Mouse (Mus musculus) G1E (cell line): Measurements from ENCODE around the gene Mtrex. TPM values are rescaled to one million over a fixed set of nuclear protein-coding genes. Genes with fewer than 3 reads are reported as not detected.

Source experiments
- ATAC-seq: 2 replicates; pipeline ENCODE4 v1.8.0; 2016; ENCODE audit warnings: mild to moderate bottlenecking; ENCODE audit not compliant: insufficient number of reproducible peaks, poor library complexity, low FRiP score, severe bottlenecking; ENCODE audit errors: extremely low read depth
- DNase-seq: peaks from one replicate; pipeline ENCODE4 v3.0.0; 2012; ENCODE audit warnings: low spot score
- H3K27me3 ChIP-seq: 2 replicates; pipeline ENCODE4 v1.6.1; 2012; ENCODE audit warnings: mild to moderate bottlenecking, low read length, inconsistent platforms; ENCODE audit not compliant: insufficient read depth
- H3K36me3 ChIP-seq: replicated peaks from 2 replicates; pipeline ENCODE3; 2012; ENCODE audit warnings: mild to moderate bottlenecking, inconsistent platforms
- H3K4me1 ChIP-seq: 2 replicates; pipeline ENCODE4 v1.6.1; 2012; ENCODE audit warnings: low read depth, low read length, inconsistent platforms, mixed read lengths; ENCODE audit not compliant: insufficient read depth
- H3K4me3 ChIP-seq: 2 replicates; pipeline ENCODE4 v1.5.1; 2012; ENCODE audit warnings: low read depth, mild to moderate bottlenecking, inconsistent platforms, low read length, moderate library complexity, mixed read lengths
- H3K9me3 ChIP-seq: replicated peaks from 2 replicates; pipeline ENCODE4 v1.6.1; 2012; ENCODE audit warnings: inconsistent platforms
- CTCF ChIP-seq: IDR thresholded peaks from 2 replicates; pipeline ENCODE4 v1.5.1; 2012; ENCODE audit warnings: low read depth, low read length, inconsistent platforms, mixed read lengths
- GATA1 ChIP-seq: IDR thresholded peaks from 2 replicates; pipeline ENCODE4 v1.6.1; 2012; ENCODE audit warnings: borderline replicate concordance, low read length, inconsistent platforms, mixed read lengths
- GATA2 ChIP-seq: IDR thresholded peaks from 2 replicates; pipeline ENCODE4 v1.6.1; 2012; ENCODE audit warnings: low read depth, low read length, inconsistent platforms, borderline replicate concordance
- POLR2AphosphoS5 ChIP-seq: IDR thresholded peaks from 2 replicates; pipeline ENCODE4 v1.6.1; 2012; ENCODE audit warnings: low read depth, low read length, inconsistent platforms; ENCODE audit not compliant: insufficient replicate concordance
- TAL1 ChIP-seq: conservative IDR thresholded peaks from 2 replicates; pipeline ENCODE4 v1.6.1; 2012; ENCODE audit warnings: low read depth, low read length, inconsistent platforms, mixed read lengths
- polyA plus RNA-seq: library from polyadenylated mRNA; stranded (reverse); fragments of >175 nt; gene quantifications from 2 replicates; pipeline ENCODE4 v1.2.3, GENCODE M21; 2012
- total RNA-seq, 2 experiments: library from RNA; stranded (forward) in 1 of 2; stranded (reverse) in 1 of 2; fragments of 200-1000 nt in 1 of 2; fragments of >200 nt in 1 of 2; fragmentation: Nextera tagmentation in 1 of 2; gene quantifications; 2 replicates each; pipeline ENCODE4 v1.2.3; 2014 to 2017

The Mtrex gene
- total and polyA plus RNA-seq, 3 experiments: 4.7 to 84.7 (median 71.1) TPM

- H3K9me3 ChIP-seq: 0 out of 2 replicates have a peak, but pooled peaks cover 2% of the 10 kb centered on the region
- H3K4me1 ChIP-seq: peaks cover 68% of the 10 kb centered on the region
- peaks cover 14% of the 10 kb centered on the region for H3K36me3 ChIP-seq
- TF ChIP-seq POLR2AphosphoS5 (no peak), GATA1 (no peak), TAL1 (no peak), GATA2 (no peak), CTCF (no peak)
- ATAC-seq: no peak
- DNase-seq: no peak
- H3K4me3 ChIP-seq: peak overlapping the region; percentile 57; the same call in 1 of the 2 replicates
- no peaks in the 10 kb centered on the region for H3K27me3 ChIP-seq
Measured at GRCm38 (mm10) chr13:112835113-112835512, 92.1 kb downstream of the Mtrex start.

DNA sequence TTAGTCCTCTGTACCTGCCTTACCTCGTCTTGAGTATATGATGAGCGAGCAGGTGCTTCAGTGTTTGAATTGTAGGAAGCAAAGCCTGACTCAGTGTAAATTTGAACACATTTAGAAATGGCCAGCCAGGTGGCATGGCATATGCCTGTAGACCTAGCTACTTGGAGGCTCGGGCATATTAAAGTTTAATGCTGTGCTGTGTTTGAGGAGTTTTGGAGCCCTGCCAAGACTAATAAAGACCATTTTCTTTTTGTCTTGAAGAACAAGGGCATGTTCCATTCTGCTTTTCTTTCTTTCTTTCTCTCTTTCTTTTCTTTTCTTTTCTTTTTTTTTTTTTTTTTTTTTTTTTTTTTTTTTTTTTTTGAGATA is 93.3 kb downstream of the Mtrex start:
- TF ChIP-seq CTCF (no peak), TAL1 (no peak), GATA2 (no peak), POLR2AphosphoS5 (no peak), GATA1 (no peak)
- DNase-seq: no peak
- Histone ChIP-seq H3K4me3 (peak overlapping the region; percentile 72; the same call in 1 of the 2 replicates), H3K36me3 (peaks cover 14% of the 10 kb centered on the region), H3K9me3 (no peaks in the 10 kb centered on the region), H3K4me1 (peaks cover 67% of the 10 kb centered on the region), H3K27me3 (no peaks in the 10 kb centered on the region)
- no peak for ATAC-seq

DNA sequence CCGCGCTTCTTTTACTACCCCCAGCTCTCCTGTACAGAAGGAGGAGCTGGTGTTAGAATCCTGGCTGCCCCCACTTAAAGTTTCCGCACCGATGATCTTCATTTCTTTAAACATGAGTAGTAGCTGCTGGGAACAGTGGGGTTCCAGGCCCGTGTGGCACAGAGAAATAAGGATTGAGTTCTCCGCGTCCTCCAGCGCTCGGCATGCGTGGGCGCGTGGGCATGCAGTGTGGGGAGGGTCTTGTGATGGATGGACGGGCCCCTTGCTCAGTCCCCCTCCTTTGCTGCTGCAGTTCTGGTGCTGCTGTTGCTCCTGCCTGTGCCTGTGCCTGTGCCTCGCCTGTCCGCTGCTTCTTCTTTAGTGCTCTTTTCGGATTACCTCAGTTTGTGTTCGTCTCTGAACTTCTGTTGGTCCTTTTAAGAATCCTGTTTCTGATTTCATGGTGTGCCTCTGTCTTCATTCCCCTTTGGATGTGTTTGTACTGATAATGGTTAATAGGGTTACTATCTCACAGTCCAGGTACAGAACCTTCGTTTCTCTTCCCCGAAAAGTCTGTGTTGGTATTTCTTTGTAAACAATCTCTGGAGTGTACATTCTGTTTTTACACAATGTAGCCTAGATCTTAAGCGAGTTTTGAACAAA is 93.8 kb downstream of the Mtrex start:
- ATAC-seq: peak; percentile 59
- peaks cover 14% of the 10 kb centered on the region for H3K36me3 ChIP-seq
- H3K4me1 ChIP-seq: peaks cover 67% of the 10 kb centered on the region

DNA sequence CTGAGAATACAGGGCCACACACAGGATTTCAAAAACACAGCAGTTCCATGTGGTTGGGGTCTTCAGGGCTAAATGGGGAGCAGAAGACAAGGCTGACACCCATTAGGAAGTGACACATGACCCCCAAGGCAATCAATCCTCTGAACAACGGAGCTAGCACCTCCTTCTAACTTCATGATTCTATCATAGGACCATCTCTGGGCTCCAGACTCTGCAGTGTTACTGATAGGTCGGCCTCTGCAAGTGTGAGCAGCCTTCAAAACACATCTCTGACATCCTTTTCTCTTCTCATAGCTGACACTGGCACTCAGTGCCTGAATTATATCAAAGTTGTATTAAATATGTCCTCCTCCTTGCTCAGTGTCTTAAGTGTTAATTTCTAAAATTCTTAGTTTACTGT is 94.6 kb downstream of the Mtrex start:
- no peaks in the 10 kb centered on the region for H3K27me3 ChIP-seq
- ATAC-seq: no peak
- H3K9me3 ChIP-seq: no peaks in the 10 kb centered on the region
- no peak for TF ChIP-seq POLR2AphosphoS5
- TF ChIP-seq GATA2: no peak
- TF ChIP-seq TAL1: no peak
- H3K4me3 ChIP-seq: peak overlapping the region; percentile 23; the same call in 1 of the 2 replicates
- peaks cover 59% of the 10 kb centered on the region for H3K4me1 ChIP-seq
- no peak for DNase-seq
- H3K36me3 ChIP-seq: peaks cover 14% of the 10 kb centered on the region

More for the DNA sequence above, 93.8 kb downstream of the Mtrex start:
- no peaks in the 10 kb centered on the region for H3K27me3 ChIP-seq
- H3K9me3 ChIP-seq: no peaks in the 10 kb centered on the region
- peak; percentile 50 for DNase-seq
- no peak for TF ChIP-seq POLR2AphosphoS5
- TF ChIP-seq TAL1: peak; percentile 78
- no peak for TF ChIP-seq GATA2
- no peak for TF ChIP-seq GATA1
- H3K4me3 ChIP-seq: peak overlapping the region; percentile 72

GRCm38 (mm10) chr13:112829619-112830018 is 97.6 kb downstream of the Mtrex start:
- no peak for DNase-seq
- no peaks in the 10 kb centered on the region for H3K9me3 ChIP-seq
- no peak overlapping the region for H3K4me3 ChIP-seq
- H3K27me3 ChIP-seq: no peaks in the 10 kb centered on the region
- peaks cover 48% of the 10 kb centered on the region for H3K4me1 ChIP-seq
- no peak for ATAC-seq
- TF ChIP-seq CTCF (no peak), POLR2AphosphoS5 (no peak), GATA2 (no peak), GATA1 (no peak), TAL1 (no peak)
- H3K36me3 ChIP-seq: peaks cover 19% of the 10 kb centered on the region

DNA sequence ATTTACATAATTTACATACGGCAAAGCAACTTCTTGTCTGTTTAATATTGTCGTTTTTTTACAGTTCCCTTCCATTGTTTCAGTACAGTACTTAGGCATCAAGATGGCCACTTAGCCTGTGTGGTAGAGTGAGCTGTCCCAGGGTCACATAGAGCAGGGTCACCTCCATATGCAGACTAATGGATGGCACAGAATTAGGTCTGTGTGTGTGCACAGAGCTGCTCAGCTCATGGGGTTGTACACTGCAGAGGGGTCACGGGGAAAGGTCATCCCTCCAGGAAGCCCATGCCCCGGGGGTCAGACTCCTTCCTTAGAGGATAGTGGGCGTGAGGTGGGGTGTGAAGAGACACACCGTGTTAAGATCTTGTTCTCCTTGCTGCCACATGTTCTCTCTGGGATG is 101.7 kb downstream of the Mtrex start:
- TF ChIP-seq GATA2: no peak
- TF ChIP-seq TAL1: no peak
- TF ChIP-seq CTCF: no peak
- no peak for TF ChIP-seq GATA1
- TF ChIP-seq POLR2AphosphoS5: no peak
- DNase-seq: no peak
- ATAC-seq: no peak
- H3K4me3 ChIP-seq: no peak overlapping the region
- H3K9me3 ChIP-seq: no peaks in the 10 kb centered on the region
- H3K27me3 ChIP-seq: no peaks in the 10 kb centered on the region
- H3K36me3 ChIP-seq: peaks cover 17% of the 10 kb centered on the region
- H3K4me1 ChIP-seq: peaks cover 47% of the 10 kb centered on the region
